Mouse (Mus musculus) liver, adult 2 months (tissue): Measurements from ENCODE around the gene Ddt.

Experiments
- CTCF ChIP-seq: fragments of 200-500 bp; IDR thresholded peaks from 2 replicates; pipeline ENCODE4 v1.5.1; 2011; ENCODE audit warnings: low read depth, low read length, control low read depth
- POLR2A ChIP-seq: fragments of 200-500 bp; IDR thresholded peaks from 2 replicates; pipeline ENCODE4 v1.6.1; 2011; ENCODE audit warnings: low read length, control low read depth; ENCODE audit not compliant: insufficient read depth; ENCODE audit errors: extremely low read depth

- TF ChIP-seq CTCF (no peak), POLR2A (no peak)
Measured at GRCm38 (mm10) chr10:75785442-75785841, 12.2 kb upstream of the Ddt start.
